In the genomic region with DNA sequence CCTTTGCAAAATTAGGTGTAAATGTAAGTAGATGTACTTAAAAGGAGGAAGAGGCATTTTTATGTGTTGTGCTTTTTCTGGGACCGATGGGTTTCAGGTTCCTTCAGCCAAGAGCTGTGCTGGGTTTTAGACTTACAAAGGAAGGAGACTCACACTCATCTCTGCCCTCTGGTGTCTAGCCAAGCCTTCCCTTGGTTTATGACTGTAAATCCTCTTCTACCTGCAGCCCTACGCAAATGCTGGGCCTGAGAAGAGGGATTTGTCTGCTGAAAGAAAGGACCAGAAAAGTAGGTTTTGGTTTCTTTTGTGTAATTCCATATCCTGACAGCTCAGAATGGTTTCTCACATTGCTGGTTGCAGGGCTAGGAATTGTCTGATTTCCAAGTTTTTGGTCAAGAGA, we compare ENCODE assay signal across 8 mouse cellular contexts. TPM values are rescaled to one million over a fixed set of nuclear protein-coding genes. Genes with fewer than 3 reads are reported as not detected.
DNase-seq lines count a peak whose midpoint lies in the region; ATAC-seq lines count a peak whose summit lies in the region.

No protein-coding gene starts in this region.

- H3K4me2 ChIP-seq in neural tube, embryonic 11.5 days (ENCODE audit: low read depth) = peak overlapping the region; percentile 94
- peak overlapping the region; percentile 90 for H3K4me2 ChIP-seq in forebrain, embryonic 13.5 days
- H3K4me2 ChIP-seq in liver, embryonic 13.5 days = peak overlapping the region; percentile 82

- intact Hi-C loops in left cerebral cortex, postnatal 14 days (cut with DNase I) = loop anchor here (5.0 kb wide), 1 partner anchor 116 kb away; no protein-coding TSS in a partner anchor

- H3K9me3 ChIP-seq in neural tube, embryonic 11.5 days (ENCODE audit: control insufficient read depth, low read length) = no peaks in the 10 kb centered on the region
- H3K9me3 ChIP-seq in forebrain, embryonic 13.5 days (replicated peaks) = no peaks in the 10 kb centered on the region
- H3K9me3 ChIP-seq in liver, embryonic 13.5 days (replicated peaks) = no peaks in the 10 kb centered on the region

- DNase-seq in adrenal gland, adult 2 months = peak; percentile 55
- DNase-seq in adrenal gland, adult 8-10 months = no peak
- no peak for DNase-seq in neural tube, embryonic 11.5 days (ENCODE audit: low spot score)
- no peak for DNase-seq in neural tube, embryonic 10.5 days (ENCODE audit: extremely low spot score, low spot score)
- DNase-seq in liver, embryonic 13.5 days = no peak
- no peak for DNase-seq in testis, postnatal 10 days (ENCODE audit: low spot score)
- DNase-seq in left cerebral cortex, postnatal 14 days (ENCODE audit: low spot score in 2 of 2) = no peak

- H3K9ac ChIP-seq in neural tube, embryonic 11.5 days (ENCODE audit: low read length) = no peak overlapping the region
- peak overlapping the region; percentile 92 for H3K9ac ChIP-seq in forebrain, embryonic 13.5 days
- H3K9ac ChIP-seq in liver, embryonic 13.5 days = peak overlapping the region; percentile 99

- no peaks in the 10 kb centered on the region for H3K27me3 ChIP-seq in neural tube, embryonic 11.5 days (ENCODE audit: control insufficient read depth, insufficient read depth, low read length)
- no peaks in the 10 kb centered on the region for H3K27me3 ChIP-seq in forebrain, embryonic 13.5 days
- no peaks in the 10 kb centered on the region for H3K27me3 ChIP-seq in liver, embryonic 13.5 days

- peak overlapping the region; percentile 76 for H3K4me3 ChIP-seq in neural tube, embryonic 11.5 days (ENCODE audit: low read depth, low read length)
- peak overlapping the region; percentile 77 for H3K4me3 ChIP-seq in forebrain, embryonic 13.5 days
- H3K4me3 ChIP-seq in liver, embryonic 13.5 days (replicated peaks) = peak overlapping the region; percentile 97

- 42% methylated on average over 2 of the region's 2 CpGs for WGBS in neural tube, embryonic 11.5 days
- WGBS in forebrain, embryonic 13.5 days = 33% methylated on average over 2 of the region's 2 CpGs
- 16% methylated on average over 2 of the region's 2 CpGs for WGBS in liver, embryonic 13.5 days (ENCODE audit: insufficient replicate concordance)

- no peaks in the 10 kb centered on the region for H3K36me3 ChIP-seq in neural tube, embryonic 11.5 days (ENCODE audit: control insufficient read depth, insufficient read depth, low read length)
- H3K36me3 ChIP-seq in forebrain, embryonic 13.5 days (ENCODE audit: poor library complexity, severe bottlenecking) = no peaks in the 10 kb centered on the region
- peaks cover 8% of the 10 kb centered on the region for H3K36me3 ChIP-seq in liver, embryonic 13.5 days

- no peak overlapping the region for H3K27ac ChIP-seq in neural tube, embryonic 11.5 days (ENCODE audit: low read depth, low read length)
- H3K27ac ChIP-seq in forebrain, embryonic 13.5 days = no peak overlapping the region
- H3K27ac ChIP-seq in liver, embryonic 13.5 days = peak overlapping the region; percentile 99

- 0 out of 2 replicates have a peak, but pooled peaks cover 4% of the 10 kb centered on the region for H3K4me1 ChIP-seq in neural tube, embryonic 11.5 days (ENCODE audit: control insufficient read depth, insufficient read depth, low read length)
- peaks cover 36% of the 10 kb centered on the region for H3K4me1 ChIP-seq in forebrain, embryonic 13.5 days
- peaks cover 66% of the 10 kb centered on the region for H3K4me1 ChIP-seq in liver, embryonic 13.5 days (replicated peaks)

- ATAC-seq in neural tube, embryonic 11.5 days (ENCODE audit: insufficient read depth, low FRiP score, low TSS enrichment) = no peak
- ATAC-seq in forebrain, embryonic 13.5 days = no peak
- no peak for ATAC-seq in liver, embryonic 13.5 days (ENCODE audit: low read depth)

RNA-seq across cellular contexts. Expression of a gene that starts 1.3 kb away (rescaled TPM):
- total RNA-seq in adrenal gland, adult 2 months (2021) = 100 to 1,000 TPM; 137 to 188 TPM
- polyA plus RNA-seq in adrenal gland, adult 2 months (2012; rRNA removed) = 149 and 235 TPM in 2 replicates
- total RNA-seq in adrenal gland, adult 8-10 months (2022) = 100 to 1,000 TPM; 106 to 366 (median 212) TPM
- 44.6 TPM in 2 replicates for polyA plus RNA-seq in neural tube, embryonic 11.5 days (2014; fragmentation: Nextera tagmentation; extraction: Ambion mirVana)
- polyA plus RNA-seq in forebrain, embryonic 13.5 days (2015; fragmentation: Nextera tagmentation; extraction: Ambion mirVana) = 35.6 and 36.4 TPM in 2 replicates
- polyA plus RNA-seq in liver, embryonic 13.5 days (2015; fragmentation: Nextera tagmentation; extraction: Ambion mirVana) = 179 and 192 TPM in 2 replicates
- total RNA-seq in left cerebral cortex, postnatal 14 days (2021) = 100 to 1,000 TPM; 136 to 139 TPM
